Mouse (Mus musculus): ENCODE results near the gene Palld. TPM values are rescaled to one million over a fixed set of nuclear protein-coding genes. Genes with fewer than 3 reads are reported as not detected.

Palld gene
- total and polyA plus RNA-seq, 3 experiments, result 0.87 to 7.1 (median 2.6) TPM

DNA sequence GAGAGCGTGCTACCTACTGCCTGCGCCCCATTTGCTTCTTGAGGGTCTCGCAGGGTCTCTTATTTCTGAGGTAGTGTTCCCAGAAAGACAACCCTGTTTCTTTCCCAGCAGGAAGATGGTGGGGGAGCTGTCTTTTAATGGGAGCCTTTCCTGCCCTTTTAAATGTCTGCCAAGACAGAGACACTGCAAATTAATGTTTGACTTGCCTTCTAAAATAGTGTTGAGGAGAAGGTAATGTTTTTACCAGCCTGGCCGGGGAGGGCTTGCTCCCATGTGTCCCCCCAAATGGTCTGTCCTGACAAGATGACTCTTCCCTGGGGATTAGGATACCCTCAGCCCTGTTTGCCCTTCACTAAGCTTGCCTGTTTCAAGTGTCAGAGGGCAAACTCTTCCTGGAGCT, 342.5 kb downstream of the Palld start:
- Histone ChIP-seq H3K27ac (ENCODE audit: insufficient read depth, low read depth) (peak overlapping the region; percentile 82), H3K27me3 (replicated peaks) (no peaks in the 10 kb centered on the region), H3K4me1 (ENCODE audit: control insufficient read depth in 1 of 2, insufficient read depth in 2 of 2) (peaks cover 34 to 72% of the 10 kb centered on the region in 2 experiments), H3K36me3 (replicated peaks in 1 of 2; ENCODE audit: control insufficient read depth in 1 of 2, insufficient read depth in 1 of 2, low read length in 1 of 2) (no peaks in the 10 kb centered on the region), H3K9ac (ENCODE audit: insufficient read depth, low read depth) (no peak overlapping the region), H3K79me2 (replicated peaks; ENCODE audit: control insufficient read depth, extremely low read depth, insufficient read depth, poor library complexity, severe bottlenecking) (no peaks in the 10 kb centered on the region), H3K4me2 (ENCODE audit: insufficient read depth, low read depth, poor library complexity, severe bottlenecking) (no peak overlapping the region), H3K4me3 (replicated peaks in 1 of 3; ENCODE audit: low read depth in 2 of 3, low read length in 2 of 3, poor library complexity in 1 of 3) (no peak overlapping the region), H3K9me3 (replicated peaks; ENCODE audit: low read length) (no peaks in the 10 kb centered on the region)
- TF ChIP-seq BHLHE40 (IDR thresholded peaks at IDR 0.05; ENCODE audit: low read depth, low read length) (no peak), POLR2AphosphoS2 (IDR thresholded peaks at IDR 0.05; ENCODE audit: low read depth, low read length) (no peak), TBP (conservative IDR thresholded peaks at IDR 0.05; ENCODE audit: low read depth, low read length) (no peak), MAFK (IDR thresholded peaks at IDR 0.05; ENCODE audit: insufficient replicate concordance, low read length) (no peak), NRF1 (IDR thresholded peaks at IDR 0.05; ENCODE audit: low read depth, low read length) (no peak), IRF4 (IDR thresholded peaks at IDR 0.05; ENCODE audit: low read depth, low read length) (no peak), CHD2 (IDR thresholded peaks at IDR 0.05; ENCODE audit: low read length) (no peak), RCOR1 (conservative IDR thresholded peaks at IDR 0.05; ENCODE audit: low read depth, low read length) (no peak), CTCF (conservative IDR thresholded peaks at IDR 0.05 in 1 of 2, IDR thresholded peaks at IDR 0.05 in 1 of 2; ENCODE audit: low read depth in 2 of 2, low read length in 2 of 2) (no peak), ZC3H11A (IDR thresholded peaks at IDR 0.05; ENCODE audit: low read depth, low read length) (no peak), CHD1 (IDR thresholded peaks at IDR 0.05; ENCODE audit: low read depth, low read length) (no peak), HCFC1 (IDR thresholded peaks at IDR 0.05; ENCODE audit: low read depth, low read length) (no peak)
- in situ Hi-C loops (cut with MboI; ENCODE audit: low pct_ligation_motif_present, low pct_unique_long_range_greater_than_20kb, low sequenced_read_pairs) (no loop called here), dilution Hi-C loops (cut with MboI; ENCODE audit: extremely low pct_ligation_motif_present, extremely low pct_unique_long_range_greater_than_20kb, low sequenced_read_pairs) (no loop called here)
- DNase-seq (ENCODE audit: extremely low read depth), result no peak

DNA sequence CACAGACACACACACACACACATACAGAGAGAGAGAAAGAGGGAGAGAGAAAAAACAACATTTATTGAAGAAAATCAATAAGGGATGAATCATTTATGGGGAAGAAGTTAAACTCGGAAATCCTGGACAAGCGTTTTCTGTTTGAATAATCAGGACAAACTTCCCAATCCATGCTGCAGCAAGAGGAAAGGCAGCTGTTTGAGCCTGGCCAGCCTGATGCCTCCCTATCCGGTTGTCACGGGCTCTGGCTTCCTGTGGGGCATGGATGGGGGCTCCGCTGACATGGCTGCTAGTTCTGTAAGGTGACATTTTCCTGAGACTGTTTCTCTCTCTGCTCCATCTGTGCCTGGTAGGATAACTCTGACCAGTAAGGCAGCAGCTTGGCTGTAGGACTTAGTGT, 343.0 kb downstream of the Palld start:
- dilution Hi-C loops (cut with MboI; ENCODE audit: extremely low pct_ligation_motif_present, extremely low pct_unique_long_range_greater_than_20kb, low sequenced_read_pairs) (no loop called here), in situ Hi-C loops (cut with MboI; ENCODE audit: low pct_ligation_motif_present, low pct_unique_long_range_greater_than_20kb, low sequenced_read_pairs) (no loop called here)
- no peaks in the 10 kb centered on the region for H3K36me3 ChIP-seq (replicated peaks in 1 of 2; ENCODE audit: control insufficient read depth in 1 of 2, insufficient read depth in 1 of 2, low read length in 1 of 2)
- no peaks in the 10 kb centered on the region for H3K9me3 ChIP-seq (replicated peaks; ENCODE audit: low read length)
- no peaks in the 10 kb centered on the region for H3K27me3 ChIP-seq (replicated peaks)
- TF ChIP-seq ZKSCAN1 (IDR thresholded peaks at IDR 0.05; ENCODE audit: borderline replicate concordance, low read depth, low read length) (no peak), MXI1 (IDR thresholded peaks at IDR 0.05; ENCODE audit: low read depth, low read length) (no peak), E2F4 (IDR thresholded peaks at IDR 0.05; ENCODE audit: insufficient replicate concordance, low read depth, low read length) (no peak), BHLHE40 (IDR thresholded peaks at IDR 0.05; ENCODE audit: low read depth, low read length) (no peak), RAD21 (IDR thresholded peaks at IDR 0.05; ENCODE audit: low read depth, low read length) (no peak), GABPA (IDR thresholded peaks at IDR 0.05; ENCODE audit: insufficient replicate concordance, low read depth, low read length) (no peak), MAZ (IDR thresholded peaks at IDR 0.05; ENCODE audit: low read depth, low read length) (no peak), RCOR1 (conservative IDR thresholded peaks at IDR 0.05; ENCODE audit: low read depth, low read length) (no peak), SIN3A (IDR thresholded peaks at IDR 0.05; ENCODE audit: low read length) (no peak)
- peak overlapping the region; percentile 82 for H3K27ac ChIP-seq (ENCODE audit: insufficient read depth, low read depth)
- no peaks in the 10 kb centered on the region for H3K79me2 ChIP-seq (replicated peaks; ENCODE audit: control insufficient read depth, extremely low read depth, insufficient read depth, poor library complexity, severe bottlenecking)
- DNase-seq (ENCODE audit: extremely low read depth), result no peak
- peaks cover 33 to 73% of the 10 kb centered on the region in 2 experiments for H3K4me1 ChIP-seq (ENCODE audit: control insufficient read depth in 1 of 2, insufficient read depth in 2 of 2)
- H3K9ac ChIP-seq (ENCODE audit: insufficient read depth, low read depth), result no peak overlapping the region
- no peak overlapping the region for H3K4me2 ChIP-seq (ENCODE audit: insufficient read depth, low read depth, poor library complexity, severe bottlenecking)
- H3K4me3 ChIP-seq (replicated peaks in 1 of 3; ENCODE audit: low read depth in 2 of 3, low read length in 2 of 3, poor library complexity in 1 of 3), result no peak overlapping the region
